Mouse (Mus musculus) lung, adult 18-20 months (tissue): Measurements from ENCODE around the gene Sf3b3.
"Not testable (repeated sequence)": the region's sequence is repeated elsewhere in the genome, so short reads cannot be mapped to it uniquely, and the experiment has no call there.

Experiments
- DNase-seq, 2 experiments: peaks; one replicate each; pipeline ENCODE4 v3.0.0; 2022; ENCODE audit warnings: mixed read lengths in 2 of 2

Sf3b3 gene

DNA sequence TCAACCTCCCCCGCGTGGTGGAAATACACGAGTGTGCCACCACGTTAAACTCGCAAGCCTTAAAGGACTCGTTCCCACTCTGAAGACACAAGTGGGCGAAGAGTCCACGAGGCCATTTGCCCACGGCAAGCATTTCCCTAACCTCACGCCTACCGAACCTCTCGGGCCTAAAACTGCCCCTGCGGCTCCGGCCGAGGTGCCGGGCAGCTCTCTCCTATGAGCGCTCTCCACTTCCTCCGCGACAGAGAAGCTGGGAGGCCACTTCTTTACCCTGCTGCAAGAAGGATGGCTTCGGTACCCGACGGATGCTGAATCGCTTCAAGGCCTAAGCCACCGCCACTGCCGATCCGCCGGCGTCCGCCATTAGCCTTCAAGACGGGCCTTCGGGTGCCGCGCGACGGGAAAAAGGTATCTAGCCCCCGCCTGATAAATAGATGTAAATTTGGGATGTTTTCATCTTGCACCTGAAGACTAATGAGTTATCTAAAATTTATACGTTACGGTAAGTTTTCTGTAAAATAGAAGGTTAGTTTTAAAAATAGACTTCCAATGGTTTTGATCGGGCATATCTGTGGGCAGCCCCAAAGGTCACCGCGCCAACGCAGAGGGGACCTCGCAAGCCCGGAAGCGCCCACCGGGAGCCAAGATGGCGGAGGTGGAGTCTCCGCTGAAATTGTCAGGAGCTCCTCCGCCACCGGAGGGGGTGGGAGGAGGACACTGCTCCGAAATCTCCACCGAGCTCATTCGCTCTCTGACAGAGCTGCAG is at the start of gene Sf3b3, which contains the start of gene Cog4:
Gene Sf3b3, minus strand, starts transcription at position 383 of the 766 bp plus-strand sequence.
Gene Cog4, plus strand, starts transcription at position 196 of the 766 bp plus-strand sequence.
- DNase-seq: peak; percentile 79 to 85

DNA sequence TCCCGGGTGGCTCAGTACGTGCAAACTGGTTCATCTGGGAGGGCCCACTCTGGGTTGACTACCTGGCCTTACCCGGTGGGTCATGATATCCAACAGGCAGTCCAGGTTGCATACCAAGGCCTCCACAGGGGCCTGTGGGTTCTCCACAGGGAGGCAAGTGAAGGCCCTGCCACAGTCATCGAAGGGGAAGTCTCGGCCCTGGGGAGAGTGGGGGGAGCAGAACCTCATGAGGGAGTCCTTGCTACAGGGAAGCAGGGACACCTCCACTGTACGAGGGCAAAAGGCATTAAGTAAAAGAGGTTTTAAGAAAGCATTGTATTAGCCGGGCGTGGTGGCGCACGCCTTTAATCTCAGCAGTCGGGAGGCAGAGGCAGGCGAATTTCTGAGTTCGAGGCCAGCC is 49.2 kb upstream of the Sf3b3 start:
- DNase-seq: no peak

DNA sequence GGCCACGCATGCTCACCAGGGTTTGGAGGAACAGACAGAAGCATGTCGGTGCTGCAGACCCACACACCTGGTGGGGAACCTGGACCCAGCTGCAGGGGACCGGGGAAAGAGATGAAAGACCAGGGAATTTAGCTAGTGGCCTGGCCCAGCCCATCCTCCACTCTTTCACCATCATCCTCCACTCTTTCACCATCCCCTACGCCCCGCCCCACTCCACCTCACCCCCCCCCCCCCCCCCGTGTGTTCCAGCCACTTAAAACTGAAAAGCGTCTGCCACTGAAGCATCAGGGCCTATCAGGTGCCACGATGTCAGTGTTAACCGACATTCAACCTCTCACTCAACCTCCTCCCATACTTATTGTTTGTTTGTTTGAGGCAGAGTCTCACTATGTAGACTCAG is 48.7 kb upstream of the Sf3b3 start:
- no peak for DNase-seq

- no peak for DNase-seq
Measured at GRCm38 (mm10) chr8:110894851-110895250, 48.3 kb upstream of the Sf3b3 start.

DNA sequence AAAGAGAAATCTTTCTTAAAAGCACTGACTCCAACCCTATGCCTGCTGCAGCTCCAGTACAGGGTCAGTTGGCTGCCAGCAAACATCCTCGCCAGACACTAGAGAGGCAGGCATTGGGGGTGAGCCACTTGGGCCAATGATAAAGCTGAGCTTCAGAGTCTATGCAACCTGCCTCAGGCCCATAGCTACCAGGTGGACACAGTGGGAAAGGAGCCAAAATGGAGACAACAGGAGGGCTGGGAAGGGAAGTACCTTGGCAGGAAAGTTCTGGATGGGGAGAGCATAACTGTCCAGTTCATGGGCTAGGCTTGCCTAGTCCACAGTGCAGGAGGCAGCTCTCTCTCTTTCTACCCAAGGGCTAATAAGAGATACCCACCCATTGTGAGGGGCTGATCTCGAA is 46.3 kb upstream of the Sf3b3 start:
- DNase-seq: no peak

DNA sequence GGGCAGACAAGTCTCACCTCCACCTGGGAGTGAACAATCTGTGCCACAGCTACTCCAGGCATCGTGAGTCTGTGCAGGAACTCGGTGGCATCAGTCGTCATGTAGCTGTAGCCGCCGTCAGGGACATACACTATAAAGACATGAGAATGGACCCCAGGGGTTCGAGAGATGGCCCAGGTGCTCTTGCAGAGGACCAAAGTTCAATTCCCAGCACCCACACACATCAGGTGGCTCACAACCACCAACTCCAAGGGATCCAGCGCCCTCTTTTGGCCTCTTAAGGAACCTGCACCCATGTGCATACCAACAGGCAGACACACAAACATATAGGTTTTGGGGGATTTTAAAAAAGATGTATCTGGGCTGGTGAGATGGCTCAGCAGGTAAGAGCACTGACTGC is 45.5 kb upstream of the Sf3b3 start:
- no peak for DNase-seq

DNA sequence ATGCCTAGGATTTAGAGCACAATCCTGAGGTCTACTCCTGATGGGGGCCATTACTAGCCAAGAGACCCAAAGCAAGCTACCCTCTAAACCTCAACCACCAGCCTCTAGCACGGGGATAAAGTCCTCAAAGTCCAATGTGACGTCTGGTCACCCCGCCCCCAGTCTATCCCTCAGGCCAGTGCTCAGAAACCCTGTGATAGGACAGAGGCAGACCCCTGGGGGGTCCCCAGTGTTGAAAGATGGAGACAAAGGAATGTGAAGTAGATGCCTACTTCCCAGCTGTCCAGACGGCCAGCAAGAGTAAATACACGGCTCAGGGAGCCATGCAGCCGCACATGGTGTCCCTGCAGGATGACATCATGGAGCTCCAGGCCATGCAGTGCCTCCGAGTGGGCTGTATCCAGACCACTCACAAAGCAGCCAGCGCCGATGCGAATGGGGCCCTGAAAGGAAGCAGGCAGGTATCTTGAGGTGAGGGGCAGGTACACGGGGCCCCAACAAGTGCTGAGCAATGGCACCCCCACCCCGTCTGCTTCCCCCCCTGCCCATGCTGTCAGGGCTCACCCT is 43.4 kb upstream of the Sf3b3 start:
- no peak for DNase-seq

- DNase-seq: no peak
Measured at GRCm38 (mm10) chr8:110888860-110889259, 42.3 kb upstream of the Sf3b3 start.

DNA sequence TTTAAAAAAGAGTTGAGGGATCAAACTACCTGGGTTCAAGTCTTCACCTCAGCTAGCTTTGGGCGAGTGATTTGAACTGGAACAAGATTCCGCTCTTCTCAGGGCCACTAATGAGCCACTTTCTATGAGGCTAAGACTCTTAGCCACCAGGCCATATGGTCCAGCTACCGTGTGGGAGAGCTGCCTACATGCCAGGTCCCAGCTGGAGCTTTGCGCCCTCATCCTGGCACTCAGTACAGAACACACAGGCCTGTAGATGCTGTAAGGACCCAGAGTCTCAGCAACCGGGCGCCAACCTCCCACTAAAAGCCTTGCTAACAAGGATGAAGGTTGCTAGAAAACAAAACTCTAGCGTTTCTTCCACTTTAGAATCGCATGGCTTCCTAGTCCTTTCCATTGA is 41.9 kb upstream of the Sf3b3 start:
- DNase-seq: no peak

DNA sequence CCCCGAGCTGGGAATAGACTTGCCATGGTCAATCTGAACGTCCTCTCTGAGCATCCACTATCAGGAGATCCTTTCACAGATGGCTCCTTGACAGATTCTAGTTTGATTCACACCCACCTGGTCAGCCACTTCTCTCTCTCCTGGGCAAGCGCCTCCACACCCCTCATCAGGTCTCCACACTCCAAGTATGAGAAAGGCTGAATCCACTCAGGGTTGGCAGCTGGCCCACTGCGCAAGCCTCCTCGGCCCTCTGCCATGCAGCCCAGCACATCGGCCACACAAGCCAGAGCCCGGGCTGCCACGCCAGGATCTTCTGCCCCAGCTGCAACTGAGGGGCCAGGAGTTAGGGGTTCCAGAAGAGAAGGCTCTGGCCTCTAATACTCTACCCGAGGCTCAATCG is 41.0 kb upstream of the Sf3b3 start:
- no peak for DNase-seq

- DNase-seq: no peak
Measured at GRCm38 (mm10) chr8:110886634-110887033, 40.0 kb upstream of the Sf3b3 start.

DNA sequence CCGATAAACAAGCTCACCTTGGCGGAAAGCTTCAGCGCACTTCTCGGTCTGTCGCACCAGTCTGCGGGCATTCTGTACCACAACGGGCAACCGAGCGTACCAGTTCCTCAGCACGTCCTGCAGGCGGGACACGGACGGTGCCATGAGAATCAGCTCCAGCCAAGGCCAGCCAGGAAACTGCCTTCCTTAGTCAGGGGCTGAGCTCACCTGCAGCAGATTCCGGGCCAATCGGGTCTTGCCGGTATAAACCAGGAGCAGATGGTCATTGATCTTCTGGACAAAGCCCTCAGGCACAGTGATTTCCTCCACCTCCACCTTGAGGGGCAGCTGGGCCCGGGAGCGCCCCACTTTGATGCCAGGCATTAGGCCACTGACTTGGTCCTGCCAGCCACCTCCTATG is 37.2 kb upstream of the Sf3b3 start:
- no peak for DNase-seq

DNA sequence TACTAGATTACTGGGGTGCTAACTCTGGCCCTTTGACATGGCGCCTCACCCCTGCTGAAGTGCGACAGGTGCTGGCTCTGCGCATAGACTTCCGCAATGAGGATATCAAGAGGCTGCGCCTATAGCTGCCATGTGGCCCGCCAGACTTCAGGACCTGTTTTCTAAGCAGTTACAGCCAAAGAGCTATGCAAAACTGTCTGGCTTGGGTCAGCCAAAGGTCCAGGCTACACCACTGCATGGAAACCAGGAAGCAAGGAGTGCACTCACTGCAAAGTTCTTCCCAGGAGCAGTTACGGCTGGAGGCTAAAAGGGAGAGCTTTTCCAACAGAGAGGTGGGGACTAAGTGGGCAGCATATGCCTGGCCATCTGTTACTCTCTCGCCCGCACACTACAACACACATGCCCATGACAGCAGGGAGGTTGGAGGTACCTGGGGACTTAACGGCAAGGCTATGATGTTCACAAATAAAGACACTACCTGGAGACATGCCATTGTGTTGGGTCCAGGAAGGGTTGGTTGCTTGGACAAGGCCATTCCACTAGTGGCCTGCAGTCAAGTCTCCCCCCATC is 35.2 kb upstream of the Sf3b3 start:
- DNase-seq: no peak

- no peak for DNase-seq
Measured at GRCm38 (mm10) chr8:110877862-110878261, 31.3 kb upstream of the Sf3b3 start.

GRCm38 (mm10) chr8:110870501-110870900 is 23.9 kb upstream of the Sf3b3 start:
- DNase-seq: no peak

- not testable (repeated sequence) for DNase-seq
Measured at GRCm38 (mm10) chr8:110861347-110862025, 14.9 kb upstream of the Sf3b3 start.

- no peak for DNase-seq
Measured at GRCm38 (mm10) chr8:110859651-110860501, 13.3 kb upstream of the Sf3b3 start.

DNA sequence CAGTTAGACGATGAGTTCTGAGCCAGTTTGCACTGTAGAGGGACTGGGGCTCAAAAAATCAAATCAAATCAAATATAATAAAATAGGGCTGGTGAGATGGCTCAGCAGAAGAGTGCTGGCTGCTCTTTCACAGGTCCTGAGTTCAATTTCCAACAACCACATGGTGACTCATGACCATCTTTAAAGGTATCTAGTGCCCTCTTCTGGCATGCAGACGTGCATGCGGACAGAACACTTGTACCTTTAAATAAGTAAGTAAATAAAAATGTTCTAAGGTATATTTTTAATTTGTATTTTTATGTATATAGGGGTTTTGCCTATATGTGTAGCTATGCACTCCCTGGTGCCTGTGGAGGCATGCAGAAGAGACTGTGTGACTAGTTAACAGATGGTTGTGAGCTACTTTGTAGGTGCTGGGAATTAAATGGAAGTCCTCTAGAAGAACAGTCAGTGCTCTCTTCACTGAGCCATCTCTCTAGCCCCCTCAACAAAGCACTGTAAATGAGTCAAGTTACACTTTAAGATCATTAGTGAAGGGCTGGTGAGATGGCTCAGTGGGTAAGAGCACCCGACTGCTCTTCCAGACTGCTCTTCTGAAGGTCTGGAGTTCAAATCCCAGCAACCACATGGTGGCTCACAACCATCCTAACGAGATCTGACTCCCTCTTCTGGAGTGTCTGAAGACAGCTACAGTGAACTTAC is 10.3 kb upstream of the Sf3b3 start:
- DNase-seq: no peak

DNA sequence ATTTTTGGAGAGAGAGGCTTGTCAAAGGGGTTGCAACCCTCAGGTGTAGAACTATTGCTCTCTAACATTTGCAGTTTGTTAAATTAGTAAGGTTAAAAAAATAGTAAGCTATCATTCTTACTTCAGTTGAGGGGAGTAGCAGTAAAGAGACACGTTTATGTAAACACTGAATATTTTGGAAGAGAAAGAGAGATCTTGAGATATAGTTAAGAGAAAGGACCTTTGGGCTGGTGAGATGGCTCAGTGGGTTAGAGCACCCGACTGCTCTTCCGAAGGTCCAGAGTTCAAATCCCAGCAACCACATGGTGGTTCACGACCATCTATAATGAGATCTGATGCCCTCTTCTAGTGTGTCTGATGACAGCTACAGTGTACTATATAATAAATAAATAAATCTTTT is 9.5 kb upstream of the Sf3b3 start:
- not testable (repeated sequence) for DNase-seq

GRCm38 (mm10) chr8:110851186-110851585 is 4.6 kb upstream of the Sf3b3 start:
- DNase-seq: no peak

- peak; percentile 20 to 38 for DNase-seq
Measured at GRCm38 (mm10) chr8:110847645-110848495, 1.3 kb upstream of the Sf3b3 start.
